Mouse (Mus musculus) midbrain, embryonic 15.5 days (tissue): Measurements from ENCODE around the gene Gm49380. TPM values are rescaled to one million over a fixed set of nuclear protein-coding genes. Genes with fewer than 3 reads are reported as not detected.

Experiments used
- ATAC-seq: fragments of 200-750 bp; cut with Nextera tagmentation; replicated peaks from 2 replicates; pipeline ENCODE4 v1.8.0; 2017; ENCODE audit warnings: moderate TSS enrichment
- H3K27ac ChIP-seq: fragments of 300-500 bp; sonication (generic); 2 replicates; pipeline ENCODE4 v1.5.1; 2015; ENCODE audit warnings: mild to moderate bottlenecking, inconsistent platforms
- H3K27me3 ChIP-seq: fragments of 300-500 bp; sonication (generic); replicated peaks from 2 replicates; pipeline ENCODE4 v1.6.1; 2015; ENCODE audit warnings: inconsistent platforms
- H3K36me3 ChIP-seq: fragments of 300-500 bp; sonication (generic); replicated peaks from 2 replicates; pipeline ENCODE4 v1.6.1; 2015; ENCODE audit warnings: inconsistent platforms
- H3K4me1 ChIP-seq: fragments of 300-500 bp; sonication (generic); 2 replicates; pipeline ENCODE4 v1.6.1; 2015; ENCODE audit warnings: inconsistent platforms
- H3K4me2 ChIP-seq: fragments of 300-500 bp; sonication (generic); 2 replicates; pipeline ENCODE4 v1.6.1; 2015; ENCODE audit warnings: inconsistent platforms, mild to moderate bottlenecking, moderate library complexity
- H3K4me3 ChIP-seq: fragments of 300-500 bp; sonication (generic); 2 replicates; pipeline ENCODE4 v1.5.1; 2015; ENCODE audit warnings: mild to moderate bottlenecking, inconsistent platforms
- H3K9ac ChIP-seq: fragments of 300-500 bp; sonication (generic); 2 replicates; pipeline ENCODE4 v1.6.1; 2015; ENCODE audit warnings: mild to moderate bottlenecking, inconsistent platforms
- H3K9me3 ChIP-seq: fragments of 300-500 bp; sonication (generic); 2 replicates; pipeline ENCODE4 v1.6.1; 2016; ENCODE audit warnings: inconsistent platforms
- WGBS: fragments of 180-500 bp; shearing (Covaris S2); methylation state at CpG from one replicate; pipeline ENCODE4 v1.1.7; 2015; ENCODE audit warnings: mixed read lengths; 5-methylcytosine and 5-hydroxymethylcytosine counted together
- polyA plus RNA-seq: library from polyadenylated mRNA; unstranded; fragments of >200 nt; fragmentation: Nextera tagmentation; extraction: Ambion mirVana; gene quantifications from 2 replicates; pipeline ENCODE4 v1.2.1, GENCODE M21; 2015

The Gm49380 gene
- polyA plus RNA-seq, 1 experiment from 2014 or later = 0.25 TPM

- no peak overlapping the region for H3K9ac ChIP-seq
- H3K36me3 ChIP-seq = no peaks in the 10 kb centered on the region
- no peaks in the 10 kb centered on the region for H3K9me3 ChIP-seq
- WGBS = 93% methylated on average over 7 of the region's 7 CpGs
- H3K27me3 ChIP-seq = no peaks in the 10 kb centered on the region
- no peak overlapping the region for H3K4me2 ChIP-seq
- H3K4me3 ChIP-seq = no peak overlapping the region
- H3K27ac ChIP-seq = no peak overlapping the region
- no peak for ATAC-seq
- H3K4me1 ChIP-seq = peaks cover 33% of the 10 kb centered on the region
These were observed 8.4 kb downstream of the Gm49380 start for GRCm38 (mm10) chr9:44104881-44105280.

GRCm38 (mm10) chr9:44101490-44101889 lies 11.8 kb downstream of the Gm49380 start, which contains the start of gene Mfrp:
Gene Mfrp (plus strand): TSS chr9:44101729.
- peaks cover 3% of the 10 kb centered on the region; the same call in 1 of the 2 replicates for H3K4me1 ChIP-seq
- no peak within 1 kb of the TSS for H3K9ac ChIP-seq
- H3K27me3 ChIP-seq = no peaks in the 10 kb centered on the region
- no peak for ATAC-seq
- no peak within 1 kb of the TSS for H3K4me3 ChIP-seq
- 40% methylated on average over 9 of the region's 9 CpGs for WGBS
- H3K36me3 ChIP-seq = no peaks in the 10 kb centered on the region
- H3K9me3 ChIP-seq = no peaks in the 10 kb centered on the region
- H3K27ac ChIP-seq = no peak within 1 kb of the TSS
- no peak within 1 kb of the TSS for H3K4me2 ChIP-seq

GRCm38 (mm10) chr9:44096536-44096935 lies 16.8 kb downstream of the Gm49380 start:
- Histone ChIP-seq H3K4me3 (no peak overlapping the region), H3K4me1 (peaks cover 10% of the 10 kb centered on the region; the same call in 1 of the 2 replicates), H3K27me3 (no peaks in the 10 kb centered on the region), H3K4me2 (no peak overlapping the region), H3K27ac (peak overlapping the region; percentile 26), H3K9me3 (no peaks in the 10 kb centered on the region), H3K9ac (no peak overlapping the region), H3K36me3 (no peaks in the 10 kb centered on the region)
- 10% methylated on average over 9 of the region's 9 CpGs for WGBS
- ATAC-seq = peak; percentile 70; the same call in 1 of the 2 replicates

GRCm38 (mm10) chr9:44095781-44096180 lies 17.5 kb downstream of the Gm49380 start:
- ATAC-seq = no peak
- Histone ChIP-seq H3K27me3 (no peaks in the 10 kb centered on the region), H3K9ac (no peak overlapping the region), H3K4me3 (no peak overlapping the region), H3K4me2 (no peak overlapping the region), H3K9me3 (no peaks in the 10 kb centered on the region), H3K27ac (no peak overlapping the region), H3K4me1 (peaks cover 10% of the 10 kb centered on the region; the same call in 1 of the 2 replicates), H3K36me3 (no peaks in the 10 kb centered on the region)
- 94% methylated on average over 9 of the region's 9 CpGs for WGBS

GRCm38 (mm10) chr9:44094737-44095136 lies 18.6 kb downstream of the Gm49380 start:
- WGBS = 81% methylated on average over 3 of the region's 3 CpGs
- no peak overlapping the region for H3K9ac ChIP-seq
- no peak for ATAC-seq
- H3K36me3 ChIP-seq = no peaks in the 10 kb centered on the region
- no peak overlapping the region for H3K4me2 ChIP-seq
- no peaks in the 10 kb centered on the region for H3K27me3 ChIP-seq
- H3K4me1 ChIP-seq = peaks cover 10% of the 10 kb centered on the region; the same call in 1 of the 2 replicates
- no peak overlapping the region for H3K4me3 ChIP-seq
- no peaks in the 10 kb centered on the region for H3K9me3 ChIP-seq
- H3K27ac ChIP-seq = no peak overlapping the region

- no peak overlapping the region for H3K27ac ChIP-seq
- H3K4me1 ChIP-seq = peaks cover 10% of the 10 kb centered on the region; the same call in 1 of the 2 replicates
- H3K9me3 ChIP-seq = no peaks in the 10 kb centered on the region
- H3K4me2 ChIP-seq = peak overlapping the region; percentile 49
- no peak overlapping the region for H3K9ac ChIP-seq
- H3K36me3 ChIP-seq = no peaks in the 10 kb centered on the region
- peak; percentile 55; the same call in 1 of the 2 replicates for ATAC-seq
- 29% methylated on average over 24 of the region's 24 CpGs for WGBS
- H3K27me3 ChIP-seq = no peaks in the 10 kb centered on the region
- peak overlapping the region; percentile 22 for H3K4me3 ChIP-seq
These were observed 19.4 kb downstream of the Gm49380 start for GRCm38 (mm10) chr9:44093612-44094503.

- Histone ChIP-seq H3K36me3 (no peaks in the 10 kb centered on the region), H3K4me3 (no peak overlapping the region), H3K9me3 (no peaks in the 10 kb centered on the region), H3K27ac (no peak overlapping the region), H3K4me2 (no peak overlapping the region), H3K9ac (no peak overlapping the region), H3K27me3 (peaks cover 29% of the 10 kb centered on the region), H3K4me1 (peaks cover 20% of the 10 kb centered on the region)
- WGBS = 70% methylated on average over 12 of the region's 12 CpGs
- no peak for ATAC-seq
These were observed 24.3 kb downstream of the Gm49380 start for GRCm38 (mm10) chr9:44088877-44089608.

GRCm38 (mm10) chr9:44087761-44088455 lies 25.4 kb downstream of the Gm49380 start:
- Histone ChIP-seq H3K4me2 (no peak overlapping the region), H3K27me3 (peaks cover 39% of the 10 kb centered on the region), H3K36me3 (no peaks in the 10 kb centered on the region), H3K4me1 (peaks cover 27% of the 10 kb centered on the region), H3K4me3 (no peak overlapping the region), H3K9me3 (no peaks in the 10 kb centered on the region), H3K9ac (no peak overlapping the region), H3K27ac (no peak overlapping the region)
- 12% methylated on average over 15 of the region's 15 CpGs for WGBS
- no peak for ATAC-seq

GRCm38 (mm10) chr9:44086960-44087359 lies 26.3 kb downstream of the Gm49380 start:
- no peaks in the 10 kb centered on the region for H3K9me3 ChIP-seq
- peaks cover 44% of the 10 kb centered on the region for H3K27me3 ChIP-seq
- 44% methylated on average over 10 of the region's 10 CpGs for WGBS
- H3K9ac ChIP-seq = no peak overlapping the region
- H3K4me3 ChIP-seq = no peak overlapping the region
- no peak for ATAC-seq
- no peaks in the 10 kb centered on the region for H3K36me3 ChIP-seq
- H3K27ac ChIP-seq = no peak overlapping the region
- no peak overlapping the region for H3K4me2 ChIP-seq
- peaks cover 27% of the 10 kb centered on the region for H3K4me1 ChIP-seq

GRCm38 (mm10) chr9:44085741-44086665 lies 27.3 kb downstream of the Gm49380 start:
- Histone ChIP-seq H3K27me3 (peaks cover 44% of the 10 kb centered on the region), H3K4me1 (peaks cover 27% of the 10 kb centered on the region), H3K4me3 (no peak overlapping the region), H3K27ac (no peak overlapping the region), H3K9me3 (no peaks in the 10 kb centered on the region), H3K9ac (no peak overlapping the region), H3K4me2 (peak overlapping the region; percentile 100; the same call in 1 of the 2 replicates), H3K36me3 (no peaks in the 10 kb centered on the region)
- WGBS = 75% methylated on average over 15 of the region's 15 CpGs
- no peak for ATAC-seq

GRCm38 (mm10) chr9:44085276-44085675 lies 28.0 kb downstream of the Gm49380 start:
- peak overlapping the region; percentile 60 for H3K9ac ChIP-seq
- no peak overlapping the region for H3K27ac ChIP-seq
- peaks cover 27% of the 10 kb centered on the region for H3K4me1 ChIP-seq
- WGBS = 3% methylated on average over 10 of the region's 10 CpGs
- no peaks in the 10 kb centered on the region for H3K9me3 ChIP-seq
- ATAC-seq = peak; percentile 18; the same call in 1 of the 2 replicates
- H3K36me3 ChIP-seq = no peaks in the 10 kb centered on the region
- peak overlapping the region; percentile 53 for H3K4me3 ChIP-seq
- H3K27me3 ChIP-seq = peaks cover 44% of the 10 kb centered on the region
- peak overlapping the region; percentile 100 for H3K4me2 ChIP-seq
